Mouse (Mus musculus) mature B cell (primary cell): Measurements from ENCODE around the gene Ccdc66.

ENCODE experiments used
- in situ Hi-C: fragments of 300-500 bp; cut with MboI; formaldehyde crosslinking; loops from 2 replicates; pipeline ENCODE4 v1.14.3; 2019

Gene Ccdc66

DNA sequence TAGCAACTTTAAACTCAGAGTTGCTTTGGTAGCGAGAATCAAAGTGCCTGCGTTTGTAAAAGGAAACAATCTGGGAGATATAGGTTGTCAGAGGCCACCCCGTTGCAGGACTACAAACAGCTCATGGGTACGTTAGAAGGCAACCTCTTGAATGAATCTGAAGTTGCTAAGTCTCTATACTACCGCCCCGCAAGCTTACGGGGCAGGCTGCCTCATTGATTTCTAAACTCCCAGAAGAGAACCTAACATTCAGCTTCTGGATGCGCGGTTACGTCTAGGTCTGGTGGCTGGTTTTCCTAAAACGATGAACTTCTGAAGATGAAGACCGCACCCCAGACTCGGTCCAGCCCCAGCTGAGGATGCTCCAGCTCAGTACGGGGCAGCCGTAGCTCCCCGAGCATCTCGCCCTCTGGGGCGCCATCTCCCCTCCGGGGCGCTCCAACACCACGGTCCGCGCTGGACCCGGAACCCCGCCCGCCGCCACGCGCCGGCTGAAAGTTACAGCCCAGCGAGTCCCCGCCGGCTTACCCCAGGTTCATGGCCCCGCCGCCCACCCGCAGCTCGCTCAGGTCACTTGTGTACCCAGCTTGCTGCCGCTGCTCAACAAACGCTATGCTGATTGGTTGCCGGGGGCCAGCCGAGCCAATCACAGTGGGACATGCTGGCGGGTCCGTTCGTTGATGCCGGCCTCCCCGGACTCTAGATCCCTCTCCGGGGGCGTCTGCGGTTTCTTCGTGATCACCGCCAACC, at the start of gene Ccdc66:
TSS of gene Ccdc66 (minus strand) at position 567 of the 750 bp plus-strand sequence.
- in situ Hi-C loops = no loop called here

DNA sequence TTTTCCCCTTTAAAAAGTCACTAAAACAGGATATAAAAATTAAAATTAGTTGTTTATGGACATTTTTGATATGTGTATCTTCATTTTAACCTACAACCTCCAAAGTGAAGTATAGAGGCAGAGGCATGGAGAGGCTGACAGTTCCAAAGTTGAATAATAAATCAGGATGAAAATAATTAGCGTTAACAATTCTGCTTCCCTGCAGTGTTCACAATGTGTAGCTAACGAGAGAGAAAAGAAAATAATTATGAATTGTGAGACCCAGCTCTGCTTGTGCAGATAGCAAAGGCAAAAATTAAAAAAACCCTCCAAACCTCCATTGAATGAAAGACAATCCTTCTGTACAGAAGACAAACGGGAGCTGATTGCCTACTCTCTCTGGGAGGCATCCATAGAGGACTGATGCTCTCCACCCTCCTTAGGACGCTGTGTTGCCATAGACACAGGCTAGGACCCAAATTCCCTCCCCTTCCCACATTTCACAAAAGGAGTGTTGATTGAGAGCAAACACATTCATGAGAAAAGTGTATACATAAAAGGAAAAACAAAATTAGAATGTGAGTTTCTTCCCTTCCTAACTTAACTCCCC, 35.7 kb upstream of the Ccdc66 start:
- in situ Hi-C loops = no loop called here

DNA sequence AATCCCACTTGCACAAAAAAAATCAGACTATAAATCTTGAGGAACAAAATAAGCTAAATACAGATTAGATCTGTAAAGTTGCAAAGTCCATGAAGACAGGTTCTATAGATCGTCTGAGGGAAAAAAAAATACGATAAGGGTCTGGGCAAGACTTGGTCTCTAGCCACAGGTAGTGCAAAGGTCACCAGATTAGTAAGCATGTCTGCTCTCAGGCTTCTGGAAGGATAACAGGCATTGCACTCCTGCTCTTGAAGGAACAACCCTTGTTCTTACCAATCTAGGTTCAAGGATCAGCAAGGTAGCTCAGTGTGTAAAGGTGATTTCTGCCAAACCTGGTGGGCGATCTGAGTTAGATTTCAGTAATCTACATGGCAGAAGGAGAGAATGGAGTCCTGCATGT, 28.2 kb upstream of the Ccdc66 start:
- in situ Hi-C loops = no loop called here

DNA sequence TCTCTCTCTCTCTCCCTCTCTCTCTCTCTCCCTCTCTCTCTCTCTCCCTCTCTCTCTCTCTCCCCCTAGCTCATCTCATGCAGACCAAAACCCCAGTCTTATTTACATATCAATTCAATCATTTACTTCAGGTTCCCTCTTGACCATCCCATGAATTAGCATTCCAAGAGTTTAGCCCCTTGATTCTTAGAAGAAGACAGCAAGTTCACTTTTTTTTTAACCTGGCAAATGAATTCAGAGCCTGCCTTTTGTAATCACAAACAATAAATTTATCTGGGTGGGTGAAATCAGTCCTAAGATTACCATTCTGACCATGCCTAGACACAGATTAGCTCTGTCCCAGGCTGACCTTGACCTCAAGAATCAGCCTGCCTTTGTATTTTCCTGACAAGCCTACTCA, 16.3 kb upstream of the Ccdc66 start:
- in situ Hi-C loops = no loop called here

DNA sequence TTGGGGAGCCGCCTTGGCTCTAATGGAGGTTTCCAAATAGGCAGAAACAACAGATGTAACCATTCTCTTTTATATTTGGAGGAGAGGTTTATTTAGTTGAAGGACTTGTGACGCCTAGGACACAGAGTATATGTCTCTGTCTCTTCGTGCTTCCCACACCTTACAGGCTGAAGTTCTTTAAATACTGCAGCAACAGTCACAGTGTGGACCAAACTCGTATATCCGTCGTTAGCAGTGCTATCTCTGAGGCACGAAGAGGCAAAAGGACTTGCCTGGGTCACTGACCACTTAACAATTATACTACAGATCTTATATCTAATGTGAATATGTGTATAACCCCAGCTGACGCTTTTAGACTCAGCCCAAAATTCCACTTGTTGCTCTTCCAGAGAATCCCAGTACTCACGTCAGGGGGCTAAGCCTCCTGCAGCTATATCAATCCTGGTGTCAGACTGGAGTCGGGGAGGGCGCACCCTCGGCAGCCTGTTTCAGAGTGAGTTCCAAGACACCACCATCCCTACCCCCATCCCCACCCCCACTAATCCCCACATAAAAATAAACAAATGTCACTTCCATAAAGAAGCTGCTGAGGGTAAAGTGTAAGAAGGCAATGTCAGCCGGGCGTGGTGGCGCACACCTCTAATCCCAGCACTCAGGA, 513 bp upstream of the Ccdc66 start:
- in situ Hi-C loops = no loop called here

DNA sequence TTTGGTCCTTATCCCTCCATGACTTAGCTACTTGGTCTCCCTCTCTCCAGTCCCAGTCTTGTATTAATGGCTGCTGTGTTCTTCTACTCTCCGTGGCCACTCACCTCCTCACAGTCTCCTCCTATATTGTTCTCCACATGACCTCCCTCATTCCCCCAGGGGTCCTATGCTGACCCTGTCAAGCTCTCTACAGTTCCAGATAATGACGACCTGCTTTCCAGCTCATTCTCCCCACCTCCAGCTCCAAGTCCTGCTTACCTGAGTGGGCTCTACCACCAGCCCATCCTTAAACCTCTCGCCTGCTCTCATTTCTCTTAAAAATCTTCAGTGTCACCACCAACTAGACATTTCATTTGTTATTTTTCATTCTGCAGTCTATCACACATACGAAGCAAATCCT, 7.2 kb downstream of the Ccdc66 start:
- in situ Hi-C loops = no loop called here

DNA sequence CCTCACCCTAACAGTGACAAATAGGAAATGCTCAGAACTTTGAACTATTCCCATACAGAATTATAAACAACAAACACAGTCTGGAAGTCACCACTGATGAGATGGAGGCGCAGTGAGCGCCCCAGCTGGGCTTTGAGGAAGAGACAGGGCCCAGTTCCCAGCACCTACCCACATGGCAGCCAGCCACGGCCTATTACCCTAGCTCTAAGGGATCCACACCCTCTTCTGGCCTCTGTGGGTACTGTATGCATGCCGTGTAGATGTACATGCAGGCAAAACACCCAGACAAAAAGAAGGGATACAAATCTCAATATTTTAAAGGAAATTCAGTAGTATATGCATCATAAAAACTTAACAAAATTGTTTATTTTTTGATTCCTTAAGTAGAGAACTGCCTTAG, 14.7 kb downstream of the Ccdc66 start:
- in situ Hi-C loops = no loop called here

DNA sequence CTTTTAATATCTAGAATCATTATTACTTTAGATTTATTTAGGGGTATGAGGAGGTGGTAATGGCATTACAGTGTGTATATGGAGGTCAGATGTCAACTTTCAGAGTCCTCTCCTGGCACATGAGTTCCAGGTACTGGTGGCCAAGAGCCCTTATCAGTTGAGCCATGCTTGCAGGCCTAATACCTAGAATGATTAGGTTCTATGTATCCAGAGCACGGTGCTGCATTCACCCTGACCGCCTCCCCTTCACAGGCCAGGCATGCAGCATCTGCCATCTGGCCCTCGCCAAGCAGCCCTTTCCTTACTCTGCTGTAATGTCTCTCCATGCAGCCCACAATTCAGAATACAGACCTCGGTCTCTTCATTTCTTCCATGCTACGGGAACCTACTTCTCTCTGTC, 16.9 kb downstream of the Ccdc66 start:
- in situ Hi-C loops = no loop called here

DNA sequence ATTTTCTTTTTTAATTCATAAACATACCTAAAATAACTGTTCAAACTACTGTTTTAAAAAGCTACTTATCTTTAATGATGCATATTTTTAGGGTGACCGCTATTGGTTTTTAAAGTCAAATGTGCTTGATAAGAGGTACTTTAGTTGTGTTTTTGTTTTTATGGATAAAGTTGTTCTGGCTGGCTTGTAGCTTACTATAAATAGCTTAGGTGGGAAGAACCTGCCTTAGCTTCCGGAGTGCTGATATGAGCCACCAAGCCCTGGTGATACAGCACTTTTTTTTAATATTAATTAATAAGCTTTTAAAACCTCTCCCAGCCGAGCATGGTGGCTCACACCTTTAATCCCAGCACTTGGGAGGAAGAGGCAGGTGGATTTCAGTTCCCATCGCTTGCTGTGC, 61.3 kb downstream of the Ccdc66 start:
- in situ Hi-C loops = no loop called here

DNA sequence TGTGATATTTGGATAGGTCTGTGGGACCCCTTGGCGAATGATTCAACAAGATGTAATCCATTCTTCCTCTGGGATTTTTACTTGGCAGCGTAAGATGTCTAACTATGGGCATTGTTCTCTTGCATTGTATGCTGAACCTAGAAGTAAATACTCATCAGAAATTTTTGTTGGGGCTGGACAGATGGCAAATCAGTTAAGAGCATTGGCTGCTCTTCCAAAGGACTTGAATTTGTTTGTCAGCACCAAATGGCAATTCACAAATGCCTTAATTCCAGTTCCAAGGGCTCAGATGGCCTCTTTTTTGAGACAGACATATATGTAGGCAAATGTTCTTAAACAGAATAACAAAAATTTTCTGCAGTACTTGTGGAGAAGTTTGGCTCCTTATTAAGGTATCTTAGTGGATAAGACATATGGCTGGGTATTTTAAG, 63.4 kb downstream of the Ccdc66 start:
- in situ Hi-C loops = no loop called here

DNA sequence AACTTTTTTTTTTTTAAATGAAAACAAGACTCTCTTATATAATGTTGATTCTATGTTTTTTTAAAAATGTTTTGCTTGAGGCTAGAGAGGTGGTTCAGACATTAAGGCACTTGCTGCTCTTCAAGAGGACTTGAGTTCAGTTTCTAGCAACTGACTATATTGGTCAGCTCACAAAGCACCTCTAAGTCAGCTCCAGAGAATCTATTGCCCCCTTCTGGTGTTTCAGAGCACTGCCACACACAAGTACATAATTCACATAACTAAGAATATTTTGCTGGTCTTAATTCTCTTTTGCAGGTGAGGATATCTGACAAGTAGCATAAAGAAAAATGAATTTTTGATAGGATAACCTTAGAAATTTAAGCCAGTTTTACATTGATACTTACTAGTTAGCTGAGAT, 67.3 kb downstream of the Ccdc66 start:
- in situ Hi-C loops = no loop called here

DNA sequence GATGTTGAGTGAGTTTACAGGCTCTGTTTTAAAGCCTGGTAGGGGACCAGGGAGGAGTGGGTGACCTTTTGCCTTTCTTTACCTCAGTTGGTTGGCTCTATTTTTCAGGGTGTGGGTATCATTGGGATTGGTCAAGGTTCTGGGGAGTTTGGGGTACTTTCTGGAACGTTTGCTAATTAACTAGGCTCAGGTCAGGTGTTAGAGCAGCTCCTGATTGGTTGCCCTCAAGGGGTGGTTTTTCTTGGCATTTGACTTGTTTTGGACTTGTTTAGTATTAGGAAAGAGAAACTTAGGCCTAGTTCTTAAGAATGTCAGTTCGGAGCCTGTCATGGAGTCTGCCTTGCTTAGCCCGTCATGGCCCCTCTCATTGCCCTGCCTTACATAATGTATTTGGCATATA, 71.4 kb downstream of the Ccdc66 start:
- in situ Hi-C loops = no loop called here

DNA sequence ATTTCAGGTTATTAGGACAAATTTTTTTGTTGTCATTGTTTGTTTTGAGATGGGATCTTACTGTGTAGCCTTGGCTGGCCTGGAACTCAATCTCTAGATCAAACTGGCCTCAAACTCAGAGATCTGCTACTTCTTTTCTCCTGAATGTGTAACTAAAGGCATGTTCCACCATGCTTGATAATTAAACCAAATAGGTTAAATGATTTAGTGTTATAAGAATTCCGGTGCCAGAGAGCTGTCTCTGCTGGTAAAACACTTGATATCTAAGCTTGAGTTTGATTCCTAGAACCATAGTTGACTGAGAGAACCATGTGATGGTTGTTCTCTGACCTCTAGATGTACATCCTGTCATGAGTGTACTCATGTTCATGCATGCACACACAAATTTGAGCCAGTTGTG, 72.1 kb downstream of the Ccdc66 start:
- in situ Hi-C loops = no loop called here

DNA sequence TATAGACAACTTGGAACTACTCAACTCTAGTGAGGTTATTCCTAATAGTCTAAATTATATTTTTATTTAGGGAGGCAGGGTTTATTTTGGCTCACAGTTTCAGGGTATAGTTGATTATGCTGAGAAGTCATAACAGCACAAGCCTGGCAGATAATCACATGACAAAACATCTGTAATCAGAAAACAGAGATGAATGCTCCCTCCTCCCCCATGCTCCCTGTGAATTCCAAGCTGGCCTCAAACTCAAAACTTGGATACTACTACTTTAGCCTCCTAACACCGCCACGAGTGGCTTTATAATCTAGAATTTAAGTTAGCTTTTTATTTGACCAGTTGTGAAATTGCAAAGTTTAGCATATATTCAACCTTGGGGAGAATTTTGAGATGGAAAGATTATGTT, 76.2 kb downstream of the Ccdc66 start:
- in situ Hi-C loops = no loop called here
